Mouse (Mus musculus): ENCODE measurements around the gene Traf3ip2. TPM values are rescaled to one million over a fixed set of nuclear protein-coding genes. Genes with fewer than 3 reads are reported as not detected.

Gene Traf3ip2
- polyA plus RNA-seq, 1 experiment from 2014 or later, result 6.8 TPM

- no peak for ATAC-seq (ENCODE audit: low FRiP score, low TSS enrichment)
- peaks cover 4% of the 10 kb centered on the region; the same call in 1 of the 2 replicates for H3K36me3 ChIP-seq (ENCODE audit: control insufficient read depth, insufficient read depth, low read length)
- no peak for DNase-seq
- H3K4me2 ChIP-seq (ENCODE audit: low read length), result no peak overlapping the region
- H3K9me3 ChIP-seq (ENCODE audit: control insufficient read depth, low read length), result no peaks in the 10 kb centered on the region
- no peak overlapping the region for H3K27ac ChIP-seq (replicated peaks; ENCODE audit: low read depth, low read length)
- H3K4me1 ChIP-seq (ENCODE audit: control insufficient read depth, insufficient read depth, low read length), result no peaks in the 10 kb centered on the region
- 93% methylated on average over 2 of the region's 2 CpGs for WGBS
- no peaks in the 10 kb centered on the region for H3K27me3 ChIP-seq (ENCODE audit: control insufficient read depth, insufficient read depth, low read length)
- H3K4me3 ChIP-seq (replicated peaks; ENCODE audit: low read depth, low read length), result no peak overlapping the region
- H3K9ac ChIP-seq (replicated peaks; ENCODE audit: low read length), result no peak overlapping the region
Measured at GRCm38 (mm10) chr10:39682556-39682955, 69.8 kb downstream of the Traf3ip2 start.

GRCm38 (mm10) chr10:39683481-39683880 is 70.7 kb downstream of the Traf3ip2 start:
- H3K4me1 ChIP-seq (ENCODE audit: control insufficient read depth, insufficient read depth, low read length), result no peaks in the 10 kb centered on the region
- H3K27ac ChIP-seq (replicated peaks; ENCODE audit: low read depth, low read length), result no peak overlapping the region
- no peak overlapping the region for H3K4me2 ChIP-seq (ENCODE audit: low read length)
- WGBS, result 92% methylated on average over 2 of the region's 2 CpGs
- peaks cover 4% of the 10 kb centered on the region; the same call in 1 of the 2 replicates for H3K36me3 ChIP-seq (ENCODE audit: control insufficient read depth, insufficient read depth, low read length)
- no peaks in the 10 kb centered on the region for H3K9me3 ChIP-seq (ENCODE audit: control insufficient read depth, low read length)
- no peak overlapping the region for H3K4me3 ChIP-seq (replicated peaks; ENCODE audit: low read depth, low read length)
- DNase-seq, result no peak
- no peak overlapping the region for H3K9ac ChIP-seq (replicated peaks; ENCODE audit: low read length)
- no peaks in the 10 kb centered on the region for H3K27me3 ChIP-seq (ENCODE audit: control insufficient read depth, insufficient read depth, low read length)
- ATAC-seq (ENCODE audit: low FRiP score, low TSS enrichment), result no peak

- Histone ChIP-seq H3K4me1 (ENCODE audit: control insufficient read depth, insufficient read depth, low read length) (no peaks in the 10 kb centered on the region), H3K36me3 (ENCODE audit: control insufficient read depth, insufficient read depth, low read length) (no peaks in the 10 kb centered on the region), H3K9me3 (ENCODE audit: control insufficient read depth, low read length) (no peaks in the 10 kb centered on the region), H3K4me3 (replicated peaks; ENCODE audit: low read depth, low read length) (no peak overlapping the region), H3K4me2 (ENCODE audit: low read length) (no peak overlapping the region), H3K27ac (replicated peaks; ENCODE audit: low read depth, low read length) (no peak overlapping the region), H3K27me3 (ENCODE audit: control insufficient read depth, insufficient read depth, low read length) (no peaks in the 10 kb centered on the region), H3K9ac (replicated peaks; ENCODE audit: low read length) (no peak overlapping the region)
- DNase-seq (no peak), ATAC-seq (ENCODE audit: low FRiP score, low TSS enrichment) (no peak)
- 89% methylated on average over 4 of the region's 4 CpGs for WGBS
Measured at GRCm38 (mm10) chr10:39686811-39687210, 74.1 kb downstream of the Traf3ip2 start.

- Histone ChIP-seq H3K27me3 (ENCODE audit: control insufficient read depth, insufficient read depth, low read length) (no peaks in the 10 kb centered on the region), H3K9me3 (ENCODE audit: control insufficient read depth, low read length) (no peaks in the 10 kb centered on the region), H3K4me1 (ENCODE audit: control insufficient read depth, insufficient read depth, low read length) (no peaks in the 10 kb centered on the region), H3K4me3 (replicated peaks; ENCODE audit: low read depth, low read length) (no peak overlapping the region), H3K36me3 (ENCODE audit: control insufficient read depth, insufficient read depth, low read length) (no peaks in the 10 kb centered on the region), H3K27ac (replicated peaks; ENCODE audit: low read depth, low read length) (no peak overlapping the region), H3K4me2 (ENCODE audit: low read length) (no peak overlapping the region), H3K9ac (replicated peaks; ENCODE audit: low read length) (no peak overlapping the region)
- DNase-seq (no peak), ATAC-seq (ENCODE audit: low FRiP score, low TSS enrichment) (no peak)
- 79% methylated on average over 3 of the region's 3 CpGs for WGBS
Measured at GRCm38 (mm10) chr10:39687851-39688250, 75.1 kb downstream of the Traf3ip2 start.

GRCm38 (mm10) chr10:39691351-39692064 is 78.8 kb downstream of the Traf3ip2 start:
- no peak overlapping the region for H3K9ac ChIP-seq (replicated peaks; ENCODE audit: low read length)
- 47% methylated on average over 11 of the region's 11 CpGs for WGBS
- no peak for ATAC-seq (ENCODE audit: low FRiP score, low TSS enrichment)
- no peak overlapping the region for H3K4me3 ChIP-seq (replicated peaks; ENCODE audit: low read depth, low read length)
- H3K4me2 ChIP-seq (ENCODE audit: low read length), result no peak overlapping the region
- no peaks in the 10 kb centered on the region for H3K9me3 ChIP-seq (ENCODE audit: control insufficient read depth, low read length)
- no peak for DNase-seq
- H3K27ac ChIP-seq (replicated peaks; ENCODE audit: low read depth, low read length), result no peak overlapping the region
- no peaks in the 10 kb centered on the region for H3K4me1 ChIP-seq (ENCODE audit: control insufficient read depth, insufficient read depth, low read length)
- H3K27me3 ChIP-seq (ENCODE audit: control insufficient read depth, insufficient read depth, low read length), result no peaks in the 10 kb centered on the region
- no peaks in the 10 kb centered on the region for H3K36me3 ChIP-seq (ENCODE audit: control insufficient read depth, insufficient read depth, low read length)

- DNase-seq, result no peak
- Histone ChIP-seq H3K9me3 (ENCODE audit: control insufficient read depth, low read length) (no peaks in the 10 kb centered on the region), H3K9ac (replicated peaks; ENCODE audit: low read length) (no peak overlapping the region), H3K36me3 (ENCODE audit: control insufficient read depth, insufficient read depth, low read length) (no peaks in the 10 kb centered on the region), H3K27ac (replicated peaks; ENCODE audit: low read depth, low read length) (no peak overlapping the region), H3K27me3 (ENCODE audit: control insufficient read depth, insufficient read depth, low read length) (no peaks in the 10 kb centered on the region), H3K4me3 (replicated peaks; ENCODE audit: low read depth, low read length) (no peak overlapping the region), H3K4me2 (ENCODE audit: low read length) (no peak overlapping the region), H3K4me1 (ENCODE audit: control insufficient read depth, insufficient read depth, low read length) (no peaks in the 10 kb centered on the region)
- no peak for ATAC-seq (ENCODE audit: low FRiP score, low TSS enrichment)
- WGBS, result 79% methylated on average over 2 of the region's 2 CpGs
Measured at GRCm38 (mm10) chr10:39692152-39692551, 79.4 kb downstream of the Traf3ip2 start.

Other genes with a start within 250 kb of the Traf3ip2 start
- gene Fyn, start 244.1 kb upstream of the Traf3ip2 start, polyA plus RNA-seq (2014; fragmentation: Nextera tagmentation; extraction: Ambion mirVana), result 87.3 and 90.8 TPM in 2 replicates
- gene Rev3l, start 119.2 kb downstream of the Traf3ip2 start, polyA plus RNA-seq (2014; fragmentation: Nextera tagmentation; extraction: Ambion mirVana), result 64.1 and 68.1 TPM in 2 replicates